Mouse (Mus musculus) ES-E14 (cell line): ENCODE measurements around the gene Nipal3. TPM values are rescaled to one million over a fixed set of nuclear protein-coding genes. Genes with fewer than 3 reads are reported as not detected.
A peak's percentile ranks its signal among the peaks of the same experiment; 100 is the strongest.

Experiments used
- DNase-seq: peaks from one replicate; pipeline ENCODE4 v3.0.0-alpha.2; 2013; ENCODE audit warnings: low read depth, low spot score
- H3K27ac ChIP-seq: 2 replicates; pipeline ENCODE4 v1.5.1; 2012; ENCODE audit warnings: low read depth, mild to moderate bottlenecking, low read length, moderate library complexity, mixed read lengths; ENCODE audit not compliant: poor library complexity, insufficient read depth, severe bottlenecking
- H3K36me3 ChIP-seq: 2 replicates; pipeline ENCODE4 v1.6.1; 2012; ENCODE audit warnings: mild to moderate bottlenecking, low read length, moderate library complexity, mixed read lengths; ENCODE audit not compliant: control insufficient read depth, poor library complexity, insufficient read depth, severe bottlenecking
- H3K4me1 ChIP-seq, 2 experiments: fragments of 150-350 bp in 1 of 2; sonication (generic) in 1 of 2; 2 replicates each; pipeline ENCODE4 v1.6.1; 2012; ENCODE audit warnings: low read length in 2 of 2, mild to moderate bottlenecking in 1 of 2, mixed read lengths in 1 of 2; ENCODE audit not compliant: control insufficient read depth in 2 of 2, insufficient read depth in 2 of 2, poor library complexity in 1 of 2
- H3K4me3 ChIP-seq, 2 experiments: fragments of 150-350 bp in 1 of 2; sonication (generic) in 1 of 2; 2 replicates each; pipeline ENCODE4 v1.5.1; 2012; ENCODE audit warnings: low read length in 2 of 2, low read depth in 1 of 2, mild to moderate bottlenecking in 1 of 2, mixed read lengths in 1 of 2; ENCODE audit not compliant: insufficient read depth in 1 of 2, poor library complexity in 1 of 2, severe bottlenecking in 1 of 2
- H3K9ac ChIP-seq: 2 replicates; pipeline ENCODE4 v1.6.1; 2012; ENCODE audit warnings: low read depth, mild to moderate bottlenecking, low read length, mixed read lengths; ENCODE audit not compliant: poor library complexity, insufficient read depth, severe bottlenecking
- H3K9me3 ChIP-seq: fragments of 150-350 bp; sonication (generic); 2 replicates; pipeline ENCODE4 v1.6.1; 2012; ENCODE audit warnings: low read depth, mild to moderate bottlenecking, low read length; ENCODE audit not compliant: control insufficient read depth, insufficient read depth
- CHD2 ChIP-seq: IDR thresholded peaks from 2 replicates; pipeline ENCODE4 v1.6.1; 2014; ENCODE audit warnings: mild to moderate bottlenecking, low read depth, low read length, inconsistent platforms
- HCFC1 ChIP-seq: IDR thresholded peaks from 2 replicates; pipeline ENCODE4 v1.6.1; 2012; ENCODE audit warnings: low read length, inconsistent platforms, borderline replicate concordance; ENCODE audit not compliant: insufficient read depth
- MAFK ChIP-seq: IDR thresholded peaks from 2 replicates; pipeline ENCODE4 v1.6.1; 2014; ENCODE audit warnings: mild to moderate bottlenecking, low read depth, low read length, inconsistent platforms; ENCODE audit not compliant: insufficient read depth
- ZC3H11A ChIP-seq: IDR thresholded peaks from 2 replicates; pipeline ENCODE4 v1.6.1; 2012; ENCODE audit warnings: low read depth, mild to moderate bottlenecking, inconsistent platforms, low read length, borderline replicate concordance
- ZNF384 ChIP-seq: IDR thresholded peaks from 2 replicates; pipeline ENCODE4 v1.6.1; 2012; ENCODE audit warnings: low read depth, low read length, inconsistent platforms
- in situ Hi-C, 2 experiments: fragments of 600-800 bp; cut with MboI; formaldehyde crosslinking; loops; one replicate each; pipeline ENCODE4 v1.15.1; 2025; ENCODE audit warnings: low sequenced_read_pairs in 2 of 2, inconsistent platforms in 1 of 2; ENCODE audit not compliant: unreplicated experiment in 2 of 2
- total RNA-seq: library from RNA; depleted of rRNA; stranded (reverse); fragments of 300-350 nt; gene quantifications from 2 replicates; pipeline ENCODE4 v1.2.3, GENCODE M21; 2012

Nipal3 gene
- total RNA-seq, 1 experiment, result 15.3 TPM

GRCm38 (mm10) chr4:135439904-135440522, 54.8 kb downstream of the Nipal3 start:
- Histone ChIP-seq H3K36me3 (no peaks in the 10 kb centered on the region), H3K9me3 (no peaks in the 10 kb centered on the region), H3K4me1 (peaks cover 3 to 10% of the 10 kb centered on the region in 2 experiments), H3K9ac (peak overlapping the region; percentile 20; the same call in 1 of the 2 replicates), H3K4me3 (no peak overlapping the region), H3K27ac (no peak overlapping the region; the same call in 1 of the 2 replicates)
- TF ChIP-seq HCFC1 (no peak), CHD2 (no peak), ZC3H11A (no peak), MAFK (no peak), ZNF384 (no peak)
- peak; percentile 71 for DNase-seq
- in situ Hi-C loops, result no loop called here

GRCm38 (mm10) chr4:135439188-135439647, 55.6 kb downstream of the Nipal3 start:
- Histone ChIP-seq H3K4me3 (no peak overlapping the region), H3K4me1 (peaks cover 5 to 10% of the 10 kb centered on the region in 2 experiments), H3K9ac (no peak overlapping the region; the same call in 1 of the 2 replicates)

GRCm38 (mm10) chr4:135437924-135438323, 56.9 kb downstream of the Nipal3 start:
- no peak overlapping the region for H3K27ac ChIP-seq
- H3K9ac ChIP-seq, result no peak overlapping the region
- no peaks in the 10 kb centered on the region for H3K36me3 ChIP-seq
- H3K4me3 ChIP-seq, result no peak overlapping the region
- DNase-seq, result no peak
- in situ Hi-C loops, result no loop called here
- H3K4me1 ChIP-seq, result peaks cover 5 to 10% of the 10 kb centered on the region in 2 experiments
- H3K9me3 ChIP-seq, result no peaks in the 10 kb centered on the region
- TF ChIP-seq HCFC1 (no peak), ZNF384 (no peak), CHD2 (no peak)

More at GRCm38 (mm10) chr4:135439188-135439647, 55.6 kb downstream of the Nipal3 start:
- Histone ChIP-seq H3K9me3 (no peaks in the 10 kb centered on the region), H3K27ac (no peak overlapping the region; the same call in 1 of the 2 replicates), H3K36me3 (no peaks in the 10 kb centered on the region)
- in situ Hi-C loops, result no loop called here
- no peak for TF ChIP-seq ZC3H11A
- no peak for TF ChIP-seq CHD2
- no peak for TF ChIP-seq HCFC1
- TF ChIP-seq ZNF384, result no peak
- TF ChIP-seq MAFK, result no peak
- peak; percentile 75 for DNase-seq

DNA sequence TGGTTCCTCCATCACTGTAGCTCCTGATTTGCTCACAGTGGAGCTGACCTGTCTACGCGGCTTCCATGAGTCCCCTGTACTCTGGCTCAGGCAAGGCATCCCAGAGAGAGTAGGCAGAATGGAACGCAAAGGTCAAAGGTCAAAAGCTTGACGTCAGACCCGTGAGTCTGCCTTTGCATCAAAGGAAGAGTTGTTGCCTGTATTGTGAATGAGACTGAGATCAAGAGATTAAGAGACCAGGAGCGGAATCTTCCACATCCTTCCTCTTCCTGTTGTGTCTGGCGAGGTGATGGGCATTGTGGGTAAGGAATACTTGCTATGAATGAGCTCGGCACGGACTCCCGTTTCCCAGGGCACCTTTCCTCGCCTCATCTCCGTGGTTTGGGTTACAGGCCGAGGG, 58.5 kb downstream of the Nipal3 start:
- peak; percentile 37 for DNase-seq
- in situ Hi-C loops, result no loop called here

More for the DNA sequence above, 58.5 kb downstream of the Nipal3 start:
- H3K36me3 ChIP-seq, result no peaks in the 10 kb centered on the region
- no peaks in the 10 kb centered on the region for H3K9me3 ChIP-seq
- H3K4me3 ChIP-seq, result peak overlapping the region; percentile 2 to 3; a peak in 1 of 4 replicates
- peaks cover 5 to 10% of the 10 kb centered on the region in 2 experiments for H3K4me1 ChIP-seq
- H3K9ac ChIP-seq, result peak overlapping the region; percentile 10; the same call in 1 of the 2 replicates
- TF ChIP-seq ZNF384 (no peak), ZC3H11A (no peak), CHD2 (no peak), HCFC1 (no peak), MAFK (no peak)
- H3K27ac ChIP-seq, result no peak overlapping the region
